Mouse (Mus musculus) ES-Bruce4 (cell line): ENCODE results near the gene Lrrfip2. TPM values are rescaled to one million over a fixed set of nuclear protein-coding genes. Genes with fewer than 3 reads are reported as not detected.

Source experiments
- H3K27ac ChIP-seq: 2 replicates; pipeline ENCODE4 v1.5.1; 2012; ENCODE audit warnings: low read length, inconsistent platforms; ENCODE audit not compliant: insufficient read depth
- H3K27me3 ChIP-seq: 2 replicates; pipeline ENCODE4 v1.6.1; 2012; ENCODE audit warnings: mild to moderate bottlenecking, low read length, inconsistent platforms; ENCODE audit not compliant: control insufficient read depth, poor library complexity, insufficient read depth, severe bottlenecking
- H3K36me3 ChIP-seq: 2 replicates; pipeline ENCODE4 v1.6.1; 2012; ENCODE audit warnings: inconsistent platforms, mild to moderate bottlenecking, low read length, moderate library complexity; ENCODE audit not compliant: control insufficient read depth, poor library complexity, insufficient read depth, severe bottlenecking
- H3K4me1 ChIP-seq: one replicate; pipeline ENCODE4 v1.8.1; 2011; ENCODE audit warnings: low read length; ENCODE audit not compliant: control insufficient read depth, insufficient read depth
- H3K4me3 ChIP-seq: 2 replicates; pipeline ENCODE4 v1.5.1; 2011; ENCODE audit warnings: low read depth, mild to moderate bottlenecking, low read length
- H3K9ac ChIP-seq: 2 replicates; pipeline ENCODE4 v1.6.1; 2012; ENCODE audit warnings: low read depth, mild to moderate bottlenecking, inconsistent platforms; ENCODE audit not compliant: poor library complexity, severe bottlenecking
- H3K9me3 ChIP-seq: replicated peaks from 2 replicates; pipeline ENCODE4 v1.6.1; 2012; ENCODE audit warnings: mild to moderate bottlenecking, low read length, inconsistent platforms; ENCODE audit not compliant: control insufficient read depth, poor library complexity, insufficient read depth, severe bottlenecking
- CTCF ChIP-seq: IDR thresholded peaks from one replicate; pipeline ENCODE4 v1.8.1; 2011; ENCODE audit warnings: low read depth, low read length
- EP300 ChIP-seq: IDR thresholded peaks from 2 replicates; pipeline ENCODE4 v1.6.1; 2011; ENCODE audit warnings: low read depth, low read length; ENCODE audit not compliant: insufficient read depth
- POLR2A ChIP-seq: IDR thresholded peaks from one replicate; pipeline ENCODE4 v1.8.1; 2011; ENCODE audit warnings: low read length; ENCODE audit not compliant: insufficient read depth
- polyA plus RNA-seq: library from polyadenylated mRNA; stranded (reverse); fragments of >200 nt; gene quantifications from 2 replicates; pipeline ENCODE4 v1.2.4, GENCODE M21; 2011; ENCODE audit warnings: low read depth; ENCODE audit not compliant: missing spikeins, insufficient read depth, insufficient read length

The Lrrfip2 gene
- polyA plus RNA-seq, 1 experiment: 62.0 TPM

GRCm38 (mm10) chr9:111081765-111082164 is 35.6 kb upstream of the Lrrfip2 start:
- Histone ChIP-seq H3K9ac (no peak overlapping the region), H3K4me1 (no peaks in the 10 kb centered on the region), H3K4me3 (no peak overlapping the region), H3K36me3 (no peaks in the 10 kb centered on the region), H3K9me3 (no peaks in the 10 kb centered on the region), H3K27ac (no peak overlapping the region), H3K27me3 (no peaks in the 10 kb centered on the region)
- TF ChIP-seq EP300 (no peak), POLR2A (no peak), CTCF (no peak)

GRCm38 (mm10) chr9:111085329-111085728 is 32.1 kb upstream of the Lrrfip2 start:
- Histone ChIP-seq H3K4me3 (no peak overlapping the region), H3K9me3 (no peaks in the 10 kb centered on the region), H3K9ac (no peak overlapping the region), H3K27ac (no peak overlapping the region), H3K27me3 (no peaks in the 10 kb centered on the region), H3K36me3 (no peaks in the 10 kb centered on the region), H3K4me1 (peaks cover 6% of the 10 kb centered on the region)
- no peak for TF ChIP-seq POLR2A
- no peak for TF ChIP-seq EP300
- TF ChIP-seq CTCF: no peak

DNA sequence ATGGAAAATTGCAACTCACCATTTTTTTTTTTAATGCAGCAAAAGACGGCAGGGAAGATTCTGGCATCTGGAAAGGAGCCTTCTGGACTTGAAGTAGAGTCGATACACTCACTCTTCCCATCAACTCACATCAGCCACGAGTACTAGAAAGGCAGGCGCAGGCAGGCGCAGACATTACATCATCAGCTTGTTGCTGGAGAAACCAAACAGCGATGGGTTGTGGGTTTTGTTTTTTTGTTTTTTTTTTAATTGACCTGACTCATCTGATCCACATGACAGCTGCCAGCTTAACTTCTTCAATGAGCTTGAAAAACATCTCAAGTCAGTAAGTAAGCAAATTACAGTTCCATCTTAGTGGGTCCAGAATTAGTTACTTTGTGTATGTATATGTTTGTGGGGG is 31.3 kb upstream of the Lrrfip2 start:
- H3K4me1 ChIP-seq: peaks cover 6% of the 10 kb centered on the region
- no peak overlapping the region for H3K4me3 ChIP-seq
- no peaks in the 10 kb centered on the region for H3K9me3 ChIP-seq
- no peak overlapping the region for H3K27ac ChIP-seq
- H3K9ac ChIP-seq: no peak overlapping the region
- TF ChIP-seq CTCF (no peak), POLR2A (no peak), EP300 (no peak)
- H3K36me3 ChIP-seq: no peaks in the 10 kb centered on the region
- H3K27me3 ChIP-seq: no peaks in the 10 kb centered on the region

- Histone ChIP-seq H3K9ac (no peak overlapping the region), H3K27me3 (no peaks in the 10 kb centered on the region), H3K27ac (no peak overlapping the region), H3K36me3 (no peaks in the 10 kb centered on the region), H3K4me3 (no peak overlapping the region), H3K4me1 (peaks cover 6% of the 10 kb centered on the region), H3K9me3 (no peaks in the 10 kb centered on the region)
- no peak for TF ChIP-seq CTCF
- TF ChIP-seq POLR2A: no peak
- TF ChIP-seq EP300: no peak
Measured at GRCm38 (mm10) chr9:111086995-111087606, 30.3 kb upstream of the Lrrfip2 start.

GRCm38 (mm10) chr9:111087960-111088359 is 29.4 kb upstream of the Lrrfip2 start:
- no peak overlapping the region for H3K27ac ChIP-seq
- peaks cover 6% of the 10 kb centered on the region for H3K4me1 ChIP-seq
- no peaks in the 10 kb centered on the region for H3K9me3 ChIP-seq
- no peak overlapping the region for H3K9ac ChIP-seq
- H3K27me3 ChIP-seq: no peaks in the 10 kb centered on the region
- no peak for TF ChIP-seq POLR2A
- TF ChIP-seq CTCF: no peak
- TF ChIP-seq EP300: no peak
- no peaks in the 10 kb centered on the region for H3K36me3 ChIP-seq
- H3K4me3 ChIP-seq: no peak overlapping the region

- Histone ChIP-seq H3K4me3 (no peak overlapping the region), H3K4me1 (peaks cover 6% of the 10 kb centered on the region), H3K36me3 (no peaks in the 10 kb centered on the region), H3K9ac (no peak overlapping the region), H3K27ac (no peak overlapping the region), H3K9me3 (no peaks in the 10 kb centered on the region), H3K27me3 (no peaks in the 10 kb centered on the region)
- TF ChIP-seq CTCF (no peak), POLR2A (no peak), EP300 (no peak)
Measured at GRCm38 (mm10) chr9:111088886-111089285, 28.5 kb upstream of the Lrrfip2 start.
